Mouse (Mus musculus) spleen, adult 2 months (tissue): ENCODE measurements around the gene H2-Q1. TPM values are rescaled to one million over a fixed set of nuclear protein-coding genes. Genes with fewer than 3 reads are reported as not detected.
A peak's percentile ranks its signal among the peaks of the same experiment; 100 is the strongest.
"Not testable (repeated sequence)": the region's sequence is repeated elsewhere in the genome, so short reads cannot be mapped to it uniquely, and the experiment has no call there.

ENCODE experiments used
- DNase-seq, 2 experiments: peaks; one replicate each; pipeline versions ENCODE4 v3.0.0 to v3.0.0-alpha.2; 2012 to 2021; ENCODE audit warnings: low spot score in 2 of 2, low read depth in 1 of 2
- H3K27ac ChIP-seq: fragments of 200-500 bp; 2 replicates; pipeline ENCODE4 v1.5.1; 2012; ENCODE audit warnings: low read length, inconsistent platforms; ENCODE audit not compliant: insufficient read depth
- H3K27me3 ChIP-seq: fragments of 200-500 bp; 2 replicates; pipeline ENCODE4 v1.6.1; 2012; ENCODE audit warnings: mild to moderate bottlenecking, moderate library complexity, low read length, inconsistent platforms; ENCODE audit not compliant: control insufficient read depth, insufficient read depth
- H3K36me3 ChIP-seq: fragments of 200-500 bp; 2 replicates; pipeline ENCODE4 v1.6.1; 2012; ENCODE audit warnings: mild to moderate bottlenecking, low read length, inconsistent platforms; ENCODE audit not compliant: control insufficient read depth, insufficient read depth
- H3K4me1 ChIP-seq: fragments of 200-500 bp; 2 replicates; pipeline ENCODE4 v1.6.1; 2011; ENCODE audit warnings: inconsistent platforms; ENCODE audit not compliant: control insufficient read depth, insufficient read depth, insufficient read length
- H3K4me3 ChIP-seq: fragments of 200-500 bp; 2 replicates; pipeline ENCODE4 v1.5.1; 2011; ENCODE audit warnings: mild to moderate bottlenecking, inconsistent platforms; ENCODE audit not compliant: insufficient read depth, insufficient read length; ENCODE audit errors: extremely low read depth
- CTCF ChIP-seq: fragments of 200-500 bp; IDR thresholded peaks from 2 replicates; pipeline ENCODE4 v1.5.1; 2011; ENCODE audit warnings: mild to moderate bottlenecking, inconsistent platforms; ENCODE audit not compliant: insufficient read depth, insufficient read length, insufficient replicate concordance; ENCODE audit errors: extremely low read depth
- POLR2A ChIP-seq: fragments of 200-500 bp; IDR thresholded peaks from 2 replicates; pipeline ENCODE4 v1.6.1; 2011; ENCODE audit warnings: low read depth, low read length, inconsistent platforms
- WGBS: fragments of 180-500 bp; shearing (Covaris S2); methylation state at CpG from one replicate; pipeline ENCODE4 v1.1.7; 2018; 5-methylcytosine and 5-hydroxymethylcytosine counted together
- polyA plus RNA-seq: library from polyadenylated mRNA; depleted of rRNA; stranded (reverse); fragments of >200 nt; gene quantifications from 2 replicates; pipeline ENCODE4 v1.2.3, GENCODE M21; 2012

Gene H2-Q1
- polyA plus RNA-seq, 1 experiment: not detected

GRCm38 (mm10) chr17:35304478-35304877, 15.7 kb upstream of the H2-Q1 start:
- no peak overlapping the region for H3K27ac ChIP-seq
- DNase-seq: no peak
- TF ChIP-seq POLR2A (no peak), CTCF (no peak)
- WGBS: 30% methylated on average over 6 of the region's 6 CpGs
- no peak overlapping the region for H3K4me3 ChIP-seq
- H3K27me3 ChIP-seq: no peaks in the 10 kb centered on the region
- H3K36me3 ChIP-seq: no peaks in the 10 kb centered on the region
- peaks cover 2% of the 10 kb centered on the region; the same call in 1 of the 2 replicates for H3K4me1 ChIP-seq

GRCm38 (mm10) chr17:35304921-35305320, 15.3 kb upstream of the H2-Q1 start:
- 88% methylated on average over 8 of the region's 8 CpGs for WGBS
- H3K36me3 ChIP-seq, H3K4me1 ChIP-seq, DNase-seq, H3K27me3 ChIP-seq, H3K27ac ChIP-seq, H3K4me3 ChIP-seq: not testable (repeated sequence)

- peaks cover 4% of the 10 kb centered on the region; the same call in 1 of the 2 replicates for H3K4me1 ChIP-seq
- no peak overlapping the region for H3K4me3 ChIP-seq
- no peak for TF ChIP-seq POLR2A
- H3K27ac ChIP-seq: no peak overlapping the region
- no peak for DNase-seq
- no peaks in the 10 kb centered on the region for H3K36me3 ChIP-seq
- peaks cover 10% of the 10 kb centered on the region for H3K27me3 ChIP-seq
Measured at GRCm38 (mm10) chr17:35318671-35319070, 1.5 kb upstream of the H2-Q1 start.

- peaks cover 10% of the 10 kb centered on the region; the same call in 1 of the 2 replicates for H3K27me3 ChIP-seq
- DNase-seq, H3K4me1 ChIP-seq, H3K36me3 ChIP-seq, H3K27ac ChIP-seq, H3K4me3 ChIP-seq: not testable (repeated sequence)
- WGBS: 54% methylated on average over 1 of the region's 1 CpGs
- peak; percentile 22; the same call in 1 of the 2 replicates for TF ChIP-seq CTCF
Measured at GRCm38 (mm10) chr17:35325124-35325523, 4.9 kb downstream of the H2-Q1 start.

GRCm38 (mm10) chr17:35326000-35326399, 5.8 kb downstream of the H2-Q1 start:
- H3K27me3 ChIP-seq, H3K27ac ChIP-seq, H3K4me3 ChIP-seq: not testable (repeated sequence)

GRCm38 (mm10) chr17:35329714-35330113, 9.5 kb downstream of the H2-Q1 start:
- H3K27me3 ChIP-seq, H3K4me3 ChIP-seq, H3K4me1 ChIP-seq, H3K36me3 ChIP-seq, H3K27ac ChIP-seq, DNase-seq: not testable (repeated sequence)
- 52% methylated on average over 3 of the region's 3 CpGs for WGBS

More at GRCm38 (mm10) chr17:35326000-35326399, 5.8 kb downstream of the H2-Q1 start:
- H3K36me3 ChIP-seq, DNase-seq, H3K4me1 ChIP-seq: not testable (repeated sequence)

- H3K36me3 ChIP-seq, H3K4me1 ChIP-seq, H3K27me3 ChIP-seq, H3K27ac ChIP-seq, H3K4me3 ChIP-seq, DNase-seq: not testable (repeated sequence)
- 38% methylated on average over 6 of the region's 6 CpGs for WGBS
Measured at GRCm38 (mm10) chr17:35331546-35331945, 11.3 kb downstream of the H2-Q1 start.

- peaks cover 5% of the 10 kb centered on the region for H3K4me1 ChIP-seq
- no peak within 1 kb of the TSS for H3K27ac ChIP-seq
- peak in 1 of 2 experiments; percentile 8 for DNase-seq
- H3K27me3 ChIP-seq: peaks cover 11% of the 10 kb centered on the region
- no peaks in the 10 kb centered on the region for H3K36me3 ChIP-seq
- H3K4me3 ChIP-seq: peak within 1 kb of the TSS; percentile 68
- 3% methylated on average over 38 of the region's 40 CpGs for WGBS
- TF ChIP-seq CTCF (no peak), POLR2A (no peak)
Measured at GRCm38 (mm10) chr17:35342071-35342671, 22.0 kb downstream of the H2-Q1 start, which contains the start of gene H2-Q2. H2-Q2 (plus strand) TSS chr17:35342242.
